Mouse (Mus musculus) cerebellum, adult (tissue): ENCODE measurements around the gene Tas1r3.
A peak's percentile ranks its signal among the peaks of the same experiment; 100 is the strongest.

Experiments used
- ATAC-seq: cut with Nextera tagmentation; 2 replicates; pipeline ENCODE4 v1.9.2; 2017; ENCODE audit warnings: mild to moderate bottlenecking, moderate library complexity, mixed read lengths; ENCODE audit not compliant: insufficient number of reproducible peaks, low FRiP score, low TSS enrichment

Gene Tas1r3

DNA sequence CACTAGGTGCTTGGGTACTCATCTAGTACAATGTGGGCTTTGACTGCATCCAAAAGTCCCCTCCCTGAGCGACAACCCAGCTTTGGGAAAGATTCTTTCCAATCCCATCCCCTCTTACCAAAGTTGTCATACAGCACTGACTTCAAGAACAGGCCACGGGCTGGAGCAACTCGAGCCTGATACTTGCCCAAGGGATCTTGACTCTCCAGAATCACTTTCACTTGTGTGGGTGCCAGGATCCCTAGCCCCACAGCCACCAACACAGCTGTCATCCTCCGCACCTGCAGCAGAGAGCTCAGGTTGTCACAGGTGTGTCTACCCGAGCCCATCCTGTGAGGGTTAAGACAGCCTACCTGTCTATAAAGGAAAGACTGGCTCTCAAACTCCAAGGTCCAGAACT is 26.2 kb upstream of the Tas1r3 start:
- no peak for ATAC-seq

GRCm38 (mm10) chr4:155888181-155888580 is 25.0 kb upstream of the Tas1r3 start:
- no peak for ATAC-seq

GRCm38 (mm10) chr4:155887674-155888073 is 24.5 kb upstream of the Tas1r3 start:
- ATAC-seq: no peak

GRCm38 (mm10) chr4:155886330-155886729 is 23.2 kb upstream of the Tas1r3 start:
- no peak for ATAC-seq

DNA sequence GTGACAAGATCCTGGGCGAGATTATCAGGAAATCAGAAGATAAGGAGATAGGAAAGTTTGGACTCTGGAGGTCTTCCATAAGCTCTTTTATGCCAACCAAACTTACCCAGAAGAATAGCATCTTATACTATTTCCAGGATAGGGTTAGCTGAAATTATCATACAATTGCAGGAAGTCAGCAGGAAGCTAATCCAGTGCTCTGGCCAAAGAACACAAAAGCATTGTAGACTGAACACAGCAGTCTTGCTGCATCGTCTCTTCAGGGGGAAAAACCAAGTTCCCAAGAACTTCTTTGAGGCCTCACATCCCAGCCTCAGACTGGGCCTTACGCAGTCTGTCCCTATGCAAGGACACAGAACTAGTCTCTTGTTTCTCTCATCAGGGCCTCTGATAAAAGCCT is 20.4 kb upstream of the Tas1r3 start:
- no peak for ATAC-seq

DNA sequence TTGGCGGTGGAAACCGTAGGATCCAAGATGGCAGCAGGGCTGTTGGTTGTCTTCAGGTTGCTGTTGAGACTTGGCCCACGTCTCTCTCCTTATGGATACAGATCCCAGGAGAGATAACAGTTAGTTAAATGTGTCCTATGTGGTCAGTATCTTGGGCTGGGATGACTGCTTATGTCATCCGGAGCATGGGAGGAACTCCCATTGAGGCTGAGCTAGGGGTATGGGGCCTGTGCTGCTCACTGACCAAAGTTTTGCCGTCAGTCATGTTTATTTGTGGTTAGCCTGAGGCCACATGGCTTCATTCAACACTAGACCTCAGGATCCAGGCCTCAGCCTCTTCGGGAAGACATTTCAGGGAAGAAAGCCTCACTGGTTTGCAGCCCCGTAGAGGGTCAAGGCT is 8.2 kb upstream of the Tas1r3 start:
- ATAC-seq: no peak

DNA sequence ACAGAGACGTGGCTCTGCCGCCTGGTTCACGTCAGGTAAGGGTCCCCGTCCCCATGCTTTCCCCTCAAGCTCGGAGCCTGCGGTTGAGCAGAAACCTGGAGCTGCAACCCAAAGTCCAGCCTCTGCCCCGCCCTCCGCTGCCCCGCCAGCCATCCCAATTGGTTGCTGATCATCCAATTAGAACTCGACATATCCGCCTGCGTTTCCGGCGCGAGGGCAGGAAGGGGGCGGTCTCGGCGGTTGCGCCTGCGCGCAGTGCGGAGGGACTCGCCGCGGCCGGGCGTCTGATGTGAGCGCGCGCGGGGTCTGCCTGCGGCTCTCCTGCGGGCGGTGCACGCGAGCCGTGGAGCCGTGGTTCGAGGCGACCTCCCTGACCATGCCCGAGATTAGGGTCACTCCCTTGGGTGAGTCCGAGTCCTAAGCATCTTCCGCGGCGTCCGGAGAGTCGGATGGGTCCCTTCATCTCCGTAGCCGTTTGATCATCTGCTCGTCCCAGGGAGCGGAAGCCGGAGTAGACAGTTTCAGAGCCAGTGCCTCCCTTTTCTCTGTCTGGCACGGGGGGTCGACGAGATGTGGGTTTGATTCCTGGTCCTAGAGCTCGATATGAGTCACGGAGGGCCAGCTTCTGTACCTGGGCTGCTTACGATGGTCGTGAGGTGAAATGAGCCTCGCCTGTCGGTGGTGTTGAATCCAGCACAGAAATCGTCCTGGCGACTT is 6.3 kb upstream of the Tas1r3 start, which contains the start of the genes Cptp and Ints11:
TSS of gene Cptp (minus strand) at position 124 of the 717 bp plus-strand sequence.
TSS of gene Ints11 (plus strand) at position 230 of the 717 bp plus-strand sequence.
- peak; percentile 93 for ATAC-seq

GRCm38 (mm10) chr4:155868614-155869298 is 5.6 kb upstream of the Tas1r3 start:
- ATAC-seq: peak; percentile 11; the same call in 1 of the 2 replicates

- no peak for ATAC-seq
These were observed 1.4 kb downstream of the Tas1r3 start for GRCm38 (mm10) chr4:155861787-155862186.

DNA sequence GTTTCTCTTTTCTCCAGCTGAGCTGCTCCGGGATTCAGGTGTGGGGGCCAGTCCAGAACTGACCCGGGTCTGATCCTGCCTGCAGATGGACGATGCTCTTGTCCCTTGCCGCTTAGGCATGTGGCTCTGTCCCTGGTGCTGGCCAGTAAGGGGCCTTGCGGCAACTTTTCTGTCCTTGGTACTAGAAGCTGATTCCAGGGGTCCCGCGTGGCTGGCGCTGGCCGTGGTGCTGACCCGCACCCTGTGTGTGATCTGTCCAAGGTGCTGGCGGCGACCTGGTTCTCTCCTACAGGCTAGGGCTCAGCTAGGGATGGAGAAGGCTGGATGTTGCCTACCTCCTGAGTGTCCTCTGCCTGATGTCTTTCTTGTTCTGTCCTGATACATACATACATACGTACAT is 3.8 kb downstream of the Tas1r3 start:
- no peak for ATAC-seq

GRCm38 (mm10) chr4:155856881-155857280 is 6.3 kb downstream of the Tas1r3 start:
- ATAC-seq: no peak

- no peak for ATAC-seq
These were observed 7.1 kb downstream of the Tas1r3 start for GRCm38 (mm10) chr4:155856071-155856470.

DNA sequence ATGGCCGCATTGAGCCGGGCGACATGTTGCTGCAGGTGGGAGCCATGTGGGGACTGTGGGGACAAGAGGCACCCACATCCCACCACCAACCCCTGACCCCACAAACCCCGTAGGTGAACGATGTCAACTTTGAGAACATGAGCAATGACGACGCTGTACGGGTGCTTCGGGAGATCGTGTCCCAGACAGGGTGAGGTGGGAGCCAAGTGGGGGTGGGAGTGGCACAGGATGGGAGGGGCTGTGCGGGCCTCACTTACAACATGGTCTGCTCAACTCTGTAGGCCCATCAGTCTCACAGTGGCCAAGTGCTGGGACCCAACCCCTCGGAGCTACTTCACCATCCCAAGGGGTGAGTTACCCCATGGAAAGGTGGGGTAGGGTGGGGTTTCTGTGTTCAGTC is 8.2 kb downstream of the Tas1r3 start:
- ATAC-seq: no peak

DNA sequence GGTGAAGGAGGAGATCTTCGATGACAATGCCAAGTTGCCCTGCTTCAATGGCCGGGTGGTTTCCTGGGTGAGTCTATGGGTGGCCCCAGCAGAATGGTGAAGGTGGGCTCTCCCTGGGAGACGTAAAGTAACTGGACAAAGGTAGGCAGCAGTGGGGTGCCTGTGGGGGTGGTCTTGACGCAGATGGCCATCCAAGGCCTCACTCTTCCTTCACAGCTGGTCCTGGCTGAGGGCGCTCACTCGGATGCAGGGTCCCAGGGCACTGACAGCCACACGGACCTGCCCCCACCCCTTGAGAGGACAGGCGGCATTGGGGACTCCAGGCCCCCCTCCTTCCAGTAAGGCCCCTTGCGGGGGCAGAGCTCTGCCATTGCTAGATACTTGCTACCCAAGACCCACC is 9.7 kb downstream of the Tas1r3 start:
- no peak for ATAC-seq

GRCm38 (mm10) chr4:155851951-155852411 is 11.2 kb downstream of the Tas1r3 start:
- ATAC-seq: no peak

- ATAC-seq: no peak
These were observed 11.8 kb downstream of the Tas1r3 start for GRCm38 (mm10) chr4:155851368-155851767.

GRCm38 (mm10) chr4:155849792-155850451 is 13.2 kb downstream of the Tas1r3 start:
- ATAC-seq: no peak

DNA sequence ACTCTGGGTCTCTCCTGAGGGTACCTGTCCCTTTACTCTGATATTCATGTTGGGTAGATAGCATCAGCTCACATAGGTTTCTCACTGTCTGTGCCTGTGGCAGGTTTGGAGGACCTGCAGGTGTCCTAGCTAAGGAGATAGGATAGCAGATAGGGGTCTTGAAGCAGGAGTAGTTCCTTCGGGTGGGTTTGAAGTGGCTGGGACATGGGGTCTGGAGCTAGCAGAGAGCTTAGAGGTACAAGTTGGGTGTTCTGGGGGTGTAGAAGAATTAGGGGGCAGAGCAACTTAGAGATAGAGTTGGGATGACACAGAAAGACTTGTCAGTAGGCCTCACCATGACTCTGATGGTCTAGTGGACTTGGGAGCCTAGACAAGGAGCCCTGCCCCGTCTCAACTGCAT is 13.8 kb downstream of the Tas1r3 start:
- ATAC-seq: no peak

DNA sequence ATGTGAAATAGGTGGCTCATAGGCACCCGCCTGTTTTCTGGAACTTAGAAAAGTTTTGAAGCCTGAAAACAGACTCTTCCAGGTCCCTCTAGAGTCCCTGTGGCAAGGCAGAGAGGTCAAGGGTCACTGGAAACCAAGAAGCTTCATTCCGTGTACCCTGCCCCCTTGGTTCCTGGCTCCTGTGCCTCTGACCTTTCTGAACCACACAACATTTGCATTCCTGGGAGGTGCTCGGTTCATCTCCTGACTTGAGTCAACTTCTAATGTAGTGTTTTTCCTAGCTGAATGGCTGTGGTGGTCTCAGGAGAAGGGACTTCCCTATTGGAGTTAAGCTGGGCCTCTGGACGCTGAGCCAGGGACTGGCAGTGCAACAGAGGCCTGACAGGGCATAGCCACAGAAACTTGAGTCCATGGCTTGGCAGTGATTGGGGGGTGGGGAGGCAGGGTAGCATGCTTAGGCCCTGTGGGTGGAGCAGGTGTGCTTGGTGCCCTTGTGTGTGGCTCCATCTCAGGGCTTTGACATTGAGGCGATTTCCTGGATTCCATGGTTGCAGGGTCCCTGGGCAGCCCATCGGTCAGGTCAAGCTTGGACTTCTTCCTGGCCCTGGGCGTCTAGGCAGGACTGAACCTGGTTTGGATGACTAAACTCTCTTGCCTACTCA is 14.6 kb downstream of the Tas1r3 start:
- no peak for ATAC-seq

- peak; percentile 31; the same call in 1 of the 2 replicates for ATAC-seq
These were observed 15.4 kb downstream of the Tas1r3 start for GRCm38 (mm10) chr4:155847591-155848352.
